Mouse (Mus musculus): ENCODE data around the gene Rit1.
"Not testable (repeated sequence)": the region's sequence is repeated elsewhere in the genome, so short reads cannot be mapped to it uniquely, and the experiment has no call there.

The Rit1 gene

GRCm38 (mm10) chr3:88738641-88739040 is 22.0 kb downstream of the Rit1 start:
- DNase-seq (ENCODE audit: low spot score in 2 of 2), result peak; percentile 35 to 63

- no peak for DNase-seq (ENCODE audit: low spot score in 2 of 2)
Measured at GRCm38 (mm10) chr3:88740147-88740546, 23.5 kb downstream of the Rit1 start.

GRCm38 (mm10) chr3:88745534-88745933 is 28.9 kb downstream of the Rit1 start:
- no peak for DNase-seq (ENCODE audit: low spot score in 2 of 2)

- DNase-seq (ENCODE audit: low spot score in 2 of 2), result no peak
Measured at GRCm38 (mm10) chr3:88746139-88746870, 29.7 kb downstream of the Rit1 start.

GRCm38 (mm10) chr3:88746871-88747231 is 30.2 kb downstream of the Rit1 start:
- DNase-seq (ENCODE audit: low spot score in 2 of 2), result no peak

GRCm38 (mm10) chr3:88754283-88754682 is 37.6 kb downstream of the Rit1 start:
- DNase-seq (ENCODE audit: low spot score in 2 of 2), result no peak

- no peak for DNase-seq (ENCODE audit: low spot score in 2 of 2)
Measured at GRCm38 (mm10) chr3:88755541-88755940, 38.9 kb downstream of the Rit1 start.

- no peak for DNase-seq (ENCODE audit: low spot score in 2 of 2)
Measured at GRCm38 (mm10) chr3:88756276-88756675, 39.6 kb downstream of the Rit1 start.

GRCm38 (mm10) chr3:88758045-88758500 is 41.4 kb downstream of the Rit1 start:
- DNase-seq (ENCODE audit: low spot score in 2 of 2), result no peak

- no peak for DNase-seq (ENCODE audit: low spot score in 2 of 2)
Measured at GRCm38 (mm10) chr3:88761619-88762018, 45.0 kb downstream of the Rit1 start.

GRCm38 (mm10) chr3:88762401-88762831 is 45.8 kb downstream of the Rit1 start:
- no peak for DNase-seq (ENCODE audit: low spot score in 2 of 2)

- DNase-seq (ENCODE audit: low spot score in 2 of 2), result peak; percentile 55 to 71
Measured at GRCm38 (mm10) chr3:88771189-88771940, 54.7 kb downstream of the Rit1 start.

- not testable (repeated sequence) for DNase-seq (ENCODE audit: low spot score in 2 of 2)
Measured at GRCm38 (mm10) chr3:88771941-88772280, 55.3 kb downstream of the Rit1 start.

GRCm38 (mm10) chr3:88772399-88772798 is 55.8 kb downstream of the Rit1 start:
- peak; percentile 92 to 94 for DNase-seq (ENCODE audit: low spot score in 2 of 2)

GRCm38 (mm10) chr3:88773163-88773562 is 56.5 kb downstream of the Rit1 start:
- not testable (repeated sequence) for DNase-seq (ENCODE audit: low spot score in 2 of 2)

GRCm38 (mm10) chr3:88774939-88775841 is 58.6 kb downstream of the Rit1 start, which contains the start of gene Syt11:
Gene Syt11 (minus strand): TSS chr3:88775164.
- DNase-seq (ENCODE audit: low spot score in 2 of 2), result peak; percentile 25 to 36
